Mouse (Mus musculus): ENCODE measurements around the gene P2ry14. TPM values are rescaled to one million over a fixed set of nuclear protein-coding genes. Genes with fewer than 3 reads are reported as not detected.

The P2ry14 gene
- polyA plus RNA-seq, 1 experiment, result 0.53 TPM

DNA sequence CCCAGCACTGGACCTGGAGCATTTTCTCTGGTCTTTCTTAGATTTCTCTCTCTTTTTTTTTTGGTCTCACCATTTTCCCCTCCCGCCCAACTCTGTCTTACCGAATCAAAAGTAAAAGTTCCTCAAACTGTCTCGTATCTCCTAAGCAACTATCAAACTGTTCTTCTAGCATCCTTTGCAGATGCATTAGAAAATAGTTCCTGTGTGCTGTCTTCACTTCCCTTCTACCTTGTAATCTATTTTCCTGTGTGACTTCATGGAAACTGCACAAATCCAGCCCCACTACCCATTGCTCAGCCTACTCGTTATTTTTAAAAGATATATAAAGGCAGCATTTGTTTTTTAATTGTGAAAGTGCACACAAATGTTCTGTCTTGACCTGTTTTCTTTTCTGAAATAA is 21.5 kb downstream of the P2ry14 start:
- H3K4me1 ChIP-seq (ENCODE audit: control insufficient read depth, insufficient read depth, low read length), result peaks cover 2% of the 10 kb centered on the region; the same call in 1 of the 2 replicates
- no peak overlapping the region for H3K27ac ChIP-seq (ENCODE audit: insufficient read depth, low read length)
- no peak overlapping the region for H3K4me3 ChIP-seq (ENCODE audit: insufficient read depth, low read length)
- no peak for TF ChIP-seq CTCF (IDR thresholded peaks at IDR 0.05; ENCODE audit: borderline replicate concordance, insufficient read depth, low read length)
- no peak for TF ChIP-seq POLR2A (IDR thresholded peaks at IDR 0.05; ENCODE audit: low read depth, low read length)

- Histone ChIP-seq H3K4me3 (ENCODE audit: insufficient read depth, low read length) (no peak overlapping the region), H3K27ac (ENCODE audit: insufficient read depth, low read length) (no peak overlapping the region), H3K4me1 (ENCODE audit: control insufficient read depth, insufficient read depth, low read length) (peaks cover 2% of the 10 kb centered on the region; the same call in 1 of the 2 replicates)
- TF ChIP-seq POLR2A (IDR thresholded peaks at IDR 0.05; ENCODE audit: low read depth, low read length) (no peak), CTCF (IDR thresholded peaks at IDR 0.05; ENCODE audit: borderline replicate concordance, insufficient read depth, low read length) (no peak)
These were observed 22.3 kb downstream of the P2ry14 start for GRCm38 (mm10) chr3:59131081-59131480.

DNA sequence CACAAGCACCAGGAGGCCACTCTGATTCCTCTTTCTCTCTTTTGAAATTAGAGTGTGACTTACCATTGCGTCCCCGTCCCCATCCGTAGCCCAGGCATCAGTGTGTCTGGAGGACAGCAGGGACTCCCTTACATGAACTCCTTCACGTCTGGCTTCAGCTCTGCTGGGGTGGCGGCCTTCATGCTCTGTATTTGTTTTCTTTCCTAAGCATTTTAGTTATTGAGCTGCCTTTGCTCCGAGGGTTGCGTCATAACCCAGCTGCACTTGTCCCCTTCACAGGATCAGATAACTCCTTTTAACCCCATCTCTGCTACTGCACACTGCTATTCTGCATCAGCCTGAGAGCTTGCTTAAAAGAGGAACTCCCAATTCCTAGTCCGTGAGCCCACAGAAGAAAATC is 23.0 kb downstream of the P2ry14 start:
- H3K4me3 ChIP-seq (ENCODE audit: insufficient read depth, low read length), result no peak overlapping the region
- no peak overlapping the region for H3K27ac ChIP-seq (ENCODE audit: insufficient read depth, low read length)
- TF ChIP-seq POLR2A (IDR thresholded peaks at IDR 0.05; ENCODE audit: low read depth, low read length) (no peak), CTCF (IDR thresholded peaks at IDR 0.05; ENCODE audit: borderline replicate concordance, insufficient read depth, low read length) (no peak)
- peaks cover 2% of the 10 kb centered on the region; the same call in 1 of the 2 replicates for H3K4me1 ChIP-seq (ENCODE audit: control insufficient read depth, insufficient read depth, low read length)

DNA sequence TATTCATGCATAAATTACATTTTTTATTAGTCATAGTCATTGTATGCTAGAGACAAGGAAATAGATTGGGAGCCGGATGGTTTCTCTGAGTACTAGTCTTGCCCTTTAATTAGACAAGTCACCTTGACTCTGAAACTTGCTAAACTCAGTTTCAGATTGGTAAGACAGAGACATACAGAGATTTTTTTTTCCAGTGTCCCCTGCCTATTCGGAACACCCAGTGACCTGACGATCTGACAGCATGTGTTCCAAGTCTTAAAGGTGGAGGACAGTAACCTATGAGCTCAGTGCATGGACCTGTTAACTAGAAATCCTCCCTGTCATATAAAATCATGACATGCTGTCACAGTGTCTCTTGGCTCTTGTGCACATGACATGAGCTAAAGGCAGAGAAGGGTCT is 23.9 kb downstream of the P2ry14 start:
- H3K27ac ChIP-seq (ENCODE audit: insufficient read depth, low read length), result no peak overlapping the region
- no peak overlapping the region for H3K4me3 ChIP-seq (ENCODE audit: insufficient read depth, low read length)
- TF ChIP-seq POLR2A (IDR thresholded peaks at IDR 0.05; ENCODE audit: low read depth, low read length), result no peak
- TF ChIP-seq CTCF (IDR thresholded peaks at IDR 0.05; ENCODE audit: borderline replicate concordance, insufficient read depth, low read length), result no peak

DNA sequence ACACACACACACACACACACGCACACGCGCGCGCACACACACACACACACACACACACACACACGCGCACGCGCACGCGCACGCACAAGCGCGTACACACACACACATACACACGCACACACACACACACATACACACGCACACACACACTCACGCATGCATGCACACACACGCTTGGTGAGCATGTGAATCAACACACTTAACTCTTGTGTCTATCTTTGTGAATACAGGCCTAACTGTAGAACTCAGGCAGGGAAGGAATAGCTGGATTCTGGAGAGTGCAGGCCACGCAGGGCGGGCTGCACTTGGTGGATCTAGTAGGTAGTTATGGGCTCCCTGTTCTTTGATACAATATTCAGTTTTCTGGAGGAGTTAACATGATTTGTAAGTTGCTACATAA is 24.7 kb downstream of the P2ry14 start:
- H3K4me1 ChIP-seq (ENCODE audit: control insufficient read depth, insufficient read depth, low read length), result peaks cover 2% of the 10 kb centered on the region; the same call in 1 of the 2 replicates
- H3K4me3 ChIP-seq (ENCODE audit: insufficient read depth, low read length), result no peak overlapping the region
- H3K27ac ChIP-seq (ENCODE audit: insufficient read depth, low read length), result no peak overlapping the region
- TF ChIP-seq CTCF (IDR thresholded peaks at IDR 0.05; ENCODE audit: borderline replicate concordance, insufficient read depth, low read length), result no peak
- TF ChIP-seq POLR2A (IDR thresholded peaks at IDR 0.05; ENCODE audit: low read depth, low read length), result no peak

More for the DNA sequence above, 23.9 kb downstream of the P2ry14 start:
- peaks cover 2% of the 10 kb centered on the region; the same call in 1 of the 2 replicates for H3K4me1 ChIP-seq (ENCODE audit: control insufficient read depth, insufficient read depth, low read length)

- Histone ChIP-seq H3K27ac (ENCODE audit: insufficient read depth, low read length) (no peak overlapping the region), H3K4me1 (ENCODE audit: control insufficient read depth, insufficient read depth, low read length) (peaks cover 12% of the 10 kb centered on the region), H3K4me3 (ENCODE audit: insufficient read depth, low read length) (no peak overlapping the region)
- TF ChIP-seq POLR2A (IDR thresholded peaks at IDR 0.05; ENCODE audit: low read depth, low read length) (no peak), CTCF (IDR thresholded peaks at IDR 0.05; ENCODE audit: borderline replicate concordance, insufficient read depth, low read length) (no peak)
These were observed 27.4 kb downstream of the P2ry14 start for GRCm38 (mm10) chr3:59125783-59126555.

DNA sequence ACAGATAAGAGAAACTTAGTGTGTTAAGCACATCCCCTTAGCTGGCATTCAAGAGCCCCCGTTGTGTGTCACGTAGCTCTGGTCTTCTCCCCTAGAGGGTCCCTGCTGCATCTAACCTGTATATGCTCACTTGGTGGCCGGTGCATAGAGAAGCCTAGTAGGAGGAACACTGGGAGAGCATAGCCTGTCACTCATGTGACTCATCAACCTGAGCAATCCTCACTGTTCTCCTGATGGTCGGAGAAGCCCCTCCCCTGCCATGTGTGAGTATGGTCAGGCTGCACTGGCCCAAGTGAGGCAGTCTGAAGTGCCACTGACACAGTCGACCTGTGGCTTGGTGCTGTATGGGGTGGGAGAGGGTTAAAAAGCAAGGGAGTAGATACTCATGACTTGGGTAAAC is 28.4 kb downstream of the P2ry14 start:
- peaks cover 11% of the 10 kb centered on the region for H3K4me1 ChIP-seq (ENCODE audit: control insufficient read depth, insufficient read depth, low read length)
- no peak overlapping the region for H3K27ac ChIP-seq (ENCODE audit: insufficient read depth, low read length)
- H3K4me3 ChIP-seq (ENCODE audit: insufficient read depth, low read length), result no peak overlapping the region
- TF ChIP-seq CTCF (IDR thresholded peaks at IDR 0.05; ENCODE audit: borderline replicate concordance, insufficient read depth, low read length) (no peak), POLR2A (IDR thresholded peaks at IDR 0.05; ENCODE audit: low read depth, low read length) (no peak)

- TF ChIP-seq CTCF (IDR thresholded peaks at IDR 0.05; ENCODE audit: borderline replicate concordance, insufficient read depth, low read length), result no peak
- TF ChIP-seq POLR2A (IDR thresholded peaks at IDR 0.05; ENCODE audit: low read depth, low read length), result no peak
- peak overlapping the region; percentile 59 for H3K27ac ChIP-seq (ENCODE audit: insufficient read depth, low read length)
- no peak overlapping the region for H3K4me3 ChIP-seq (ENCODE audit: insufficient read depth, low read length)
These were observed 31.5 kb downstream of the P2ry14 start for GRCm38 (mm10) chr3:59121780-59122449.

GRCm38 (mm10) chr3:59121067-59121730 is 32.2 kb downstream of the P2ry14 start:
- TF ChIP-seq POLR2A (IDR thresholded peaks at IDR 0.05; ENCODE audit: low read depth, low read length) (no peak), CTCF (IDR thresholded peaks at IDR 0.05; ENCODE audit: borderline replicate concordance, insufficient read depth, low read length) (no peak)
- H3K27ac ChIP-seq (ENCODE audit: insufficient read depth, low read length), result peak overlapping the region; percentile 59
- H3K4me3 ChIP-seq (ENCODE audit: insufficient read depth, low read length), result no peak overlapping the region
- H3K4me1 ChIP-seq (ENCODE audit: control insufficient read depth, insufficient read depth, low read length), result peaks cover 14% of the 10 kb centered on the region

More at GRCm38 (mm10) chr3:59121780-59122449, 31.5 kb downstream of the P2ry14 start:
- peaks cover 14% of the 10 kb centered on the region for H3K4me1 ChIP-seq (ENCODE audit: control insufficient read depth, insufficient read depth, low read length)
